Mouse (Mus musculus) lung, postnatal 0 days (tissue): Measurements from ENCODE around the gene Acox3.

ENCODE experiments used
- CTCF ChIP-seq: IDR thresholded peaks from 2 replicates; pipeline ENCODE4 v1.5.1; 2016; ENCODE audit warnings: antibody characterized with exemption, mild to moderate bottlenecking
- EP300 ChIP-seq: IDR thresholded peaks from 2 replicates; pipeline ENCODE4 v1.6.1; 2016; ENCODE audit warnings: antibody characterized with exemption, mild to moderate bottlenecking, control low read depth

DNA sequence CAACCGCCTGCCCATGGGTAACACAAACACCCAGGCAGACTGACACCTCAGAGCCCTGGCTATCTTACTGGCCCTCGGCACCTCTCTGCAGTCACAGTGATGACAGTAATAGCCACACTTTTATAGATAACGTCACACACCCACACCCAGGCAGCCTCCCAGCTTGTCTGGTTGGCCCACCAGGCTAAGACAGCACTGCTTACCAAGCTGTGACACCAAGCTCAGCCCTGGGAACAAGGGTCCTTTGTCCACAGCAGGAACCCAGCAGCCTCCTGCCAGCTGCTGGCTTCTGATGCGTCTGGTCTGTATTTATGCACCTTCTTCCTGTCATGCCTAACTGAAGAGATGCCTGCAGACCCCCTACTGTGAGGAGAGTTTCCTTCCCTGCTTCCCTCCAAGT lies 38.3 kb downstream of the Acox3 start:
- TF ChIP-seq EP300 (no peak), CTCF (no peak)
